Mouse (Mus musculus): ENCODE measurements around the gene Rab3gap2.

Rab3gap2 gene

GRCm38 (mm10) chr1:185226889-185227288, 23.0 kb downstream of the Rab3gap2 start:
- no peak for DNase-seq (ENCODE audit: low spot score in 2 of 2)

GRCm38 (mm10) chr1:185227766-185228165, 23.8 kb downstream of the Rab3gap2 start:
- DNase-seq (ENCODE audit: low spot score in 2 of 2), result no peak

GRCm38 (mm10) chr1:185229406-185230201, 25.7 kb downstream of the Rab3gap2 start:
- DNase-seq (ENCODE audit: low spot score in 2 of 2), result peak in 1 of 2 experiments; percentile 57

GRCm38 (mm10) chr1:185235837-185236236, 31.9 kb downstream of the Rab3gap2 start:
- DNase-seq (ENCODE audit: low spot score in 2 of 2), result no peak

- DNase-seq (ENCODE audit: low spot score in 2 of 2), result no peak
Observed at GRCm38 (mm10) chr1:185236530-185236929, 32.6 kb downstream of the Rab3gap2 start.

- no peak for DNase-seq (ENCODE audit: low spot score in 2 of 2)
Observed at GRCm38 (mm10) chr1:185243013-185243412, 39.1 kb downstream of the Rab3gap2 start.

- no peak for DNase-seq (ENCODE audit: low spot score in 2 of 2)
Observed at GRCm38 (mm10) chr1:185245456-185245855, 41.5 kb downstream of the Rab3gap2 start.

DNA sequence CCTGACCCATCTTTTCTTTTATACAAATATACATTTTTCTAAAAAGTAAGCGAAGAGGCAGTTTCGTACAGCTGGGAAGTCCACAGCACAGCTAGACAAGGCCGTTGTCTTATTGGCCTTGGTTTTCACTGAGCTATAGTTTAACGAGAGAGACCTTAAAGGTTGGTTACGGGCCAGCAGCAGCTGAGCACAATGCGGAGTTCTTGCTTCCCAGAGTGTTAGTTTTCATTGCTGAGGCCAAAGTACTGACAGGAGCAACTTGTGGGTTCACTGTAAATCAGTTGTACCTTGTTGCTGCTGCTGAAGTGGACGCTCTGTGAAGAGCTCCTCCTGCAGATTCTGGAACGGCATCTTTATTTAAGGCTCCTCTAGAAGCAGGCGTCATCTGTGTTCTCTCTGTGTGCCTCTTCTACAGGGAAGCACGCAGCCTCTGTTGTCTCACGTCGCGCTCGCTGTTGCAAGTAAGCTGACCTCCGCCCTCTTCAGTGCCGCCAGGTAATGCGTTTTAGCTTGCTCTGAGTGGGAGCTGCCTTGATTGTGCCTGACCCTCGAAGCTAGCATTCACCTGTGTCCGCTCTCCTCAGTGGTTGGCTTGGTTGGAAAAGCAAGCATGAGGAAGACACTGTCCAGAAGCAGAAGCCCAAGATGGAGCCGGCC, 43.6 kb downstream of the Rab3gap2 start:
- no peak for DNase-seq (ENCODE audit: low spot score in 2 of 2)

DNA sequence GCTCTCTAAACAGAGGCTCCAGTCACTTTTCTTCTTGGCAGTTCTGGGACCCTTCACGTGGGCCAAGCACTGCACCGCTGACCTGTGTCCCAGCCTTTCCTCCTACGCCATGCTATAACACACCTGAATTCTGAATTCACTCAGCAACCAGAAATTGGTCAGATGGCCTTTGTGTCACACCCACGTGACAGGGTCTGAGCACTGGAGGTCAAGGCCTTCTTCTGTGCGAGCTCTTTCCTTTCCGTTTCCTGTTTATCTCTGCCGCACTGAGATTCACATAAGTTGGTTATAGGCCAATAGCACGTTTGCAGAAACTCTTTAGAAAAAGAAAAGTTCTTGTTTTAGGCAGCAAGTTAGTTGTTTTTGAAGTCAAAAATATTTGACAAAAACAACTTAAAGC, 44.8 kb downstream of the Rab3gap2 start:
- no peak for DNase-seq (ENCODE audit: low spot score in 2 of 2)

DNA sequence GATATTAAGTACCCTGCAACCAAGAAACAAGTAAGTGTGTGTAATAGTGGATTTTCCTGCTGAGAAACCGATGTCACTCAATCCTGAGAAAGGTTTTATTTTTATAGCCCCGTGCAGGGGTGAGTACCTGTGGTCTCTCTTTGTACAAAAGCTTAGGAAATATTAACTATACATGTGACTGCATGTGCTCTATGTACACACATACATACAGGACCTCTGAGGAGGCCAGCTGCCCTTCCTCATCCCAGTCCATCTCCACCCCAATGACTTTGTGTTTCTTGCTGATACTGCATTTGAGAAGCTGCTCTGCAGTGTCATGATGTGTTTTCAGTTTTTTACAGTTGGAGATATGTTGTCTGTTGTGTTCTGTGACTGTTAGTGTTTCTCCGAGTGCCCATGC, 48.4 kb downstream of the Rab3gap2 start:
- no peak for DNase-seq (ENCODE audit: low spot score in 2 of 2)

DNA sequence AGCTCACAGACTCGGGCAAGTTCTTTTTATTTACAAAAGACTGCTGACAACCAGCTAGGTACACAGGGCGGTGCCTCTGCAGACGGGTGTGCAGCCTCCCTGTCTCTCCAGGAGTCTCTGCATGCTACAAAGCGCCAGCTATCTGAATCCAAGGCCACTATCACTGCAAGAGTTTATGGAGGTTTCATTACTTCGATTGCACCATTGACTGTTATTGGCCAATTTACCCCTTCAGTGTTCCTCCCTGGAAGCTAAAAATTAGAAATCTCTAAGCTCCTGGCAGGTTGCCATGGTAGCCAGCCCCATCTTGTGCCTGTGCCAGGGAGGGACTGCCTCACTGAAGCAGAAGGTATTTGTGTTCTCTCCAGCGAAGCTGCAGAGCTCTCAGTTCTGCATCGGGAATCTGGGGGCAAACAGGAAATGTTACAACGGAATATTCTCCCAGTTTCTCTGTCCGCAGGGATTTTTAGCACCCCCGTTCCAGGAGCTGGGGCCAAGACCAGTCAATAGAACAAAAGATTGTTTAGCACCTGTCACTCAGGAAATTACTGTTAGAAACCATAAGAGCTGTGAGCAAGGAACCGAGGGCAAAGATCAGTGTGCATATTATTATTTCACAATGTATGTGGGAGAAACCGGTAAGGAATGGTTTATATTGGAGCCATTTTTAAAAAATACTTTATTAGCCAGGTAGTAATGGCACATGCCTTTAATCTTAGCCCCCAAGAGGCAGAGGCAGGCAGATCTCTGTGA, 49.4 kb downstream of the Rab3gap2 start:
- DNase-seq (ENCODE audit: low spot score in 2 of 2), result peak; percentile 42 to 62

DNA sequence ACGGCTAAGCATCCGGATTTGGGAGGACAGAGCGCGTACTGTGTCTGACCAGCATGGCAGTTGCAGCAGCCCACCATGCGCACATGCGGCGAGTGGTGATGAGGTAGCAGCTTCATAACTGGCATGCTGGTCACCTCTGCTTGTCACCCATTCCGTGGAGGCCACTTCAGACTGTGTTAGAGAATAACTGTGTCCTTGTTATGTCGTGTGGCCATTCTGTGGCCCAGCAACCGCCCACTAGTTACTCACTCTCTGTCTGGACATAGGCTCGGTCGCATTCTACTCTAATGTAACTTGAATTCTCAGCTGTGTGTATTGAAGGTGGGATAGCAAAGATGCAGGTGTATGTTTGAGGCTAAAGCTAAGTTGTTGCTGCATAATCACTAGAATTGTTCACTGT, 51.4 kb downstream of the Rab3gap2 start:
- DNase-seq (ENCODE audit: low spot score in 2 of 2), result no peak

DNA sequence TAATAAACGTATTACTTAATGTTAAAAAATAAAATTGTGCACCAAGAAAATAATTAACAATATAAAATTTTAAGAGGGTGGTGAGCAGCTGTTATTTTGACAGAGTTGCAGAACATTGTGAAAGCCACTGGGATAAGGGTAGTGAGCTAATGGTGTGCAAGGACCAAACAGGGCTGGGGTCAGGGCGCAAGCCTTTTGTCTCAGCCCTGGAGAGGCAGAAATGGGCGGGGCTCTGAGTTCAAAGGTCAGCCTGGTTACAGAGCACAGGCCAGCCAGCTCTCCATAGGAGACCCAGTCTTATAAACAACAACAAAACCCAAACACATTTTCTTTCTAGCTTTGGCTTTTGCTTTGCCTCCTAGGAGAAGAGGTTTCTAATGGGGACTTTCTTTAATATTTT, 52.8 kb downstream of the Rab3gap2 start:
- DNase-seq (ENCODE audit: low spot score in 2 of 2), result no peak

DNA sequence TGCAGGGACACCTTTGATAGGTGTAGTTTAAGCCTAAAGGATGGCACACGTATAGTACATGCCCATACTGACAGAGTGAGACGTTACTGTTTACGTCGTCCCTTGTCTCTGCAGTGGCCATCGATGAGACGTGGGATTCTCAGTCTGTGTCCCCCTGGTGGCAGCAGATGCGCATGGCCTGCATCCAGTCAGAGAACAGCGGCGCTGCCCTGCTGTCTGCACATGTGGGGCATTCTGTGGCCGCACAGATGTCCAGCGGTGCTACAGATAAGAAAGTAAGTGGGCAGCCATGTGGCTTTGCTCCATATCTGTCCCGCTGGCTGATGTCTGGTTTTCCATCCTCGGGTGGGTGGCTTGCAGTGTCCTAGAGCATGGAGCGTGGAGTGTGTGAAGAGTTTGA, 58.6 kb downstream of the Rab3gap2 start:
- DNase-seq (ENCODE audit: low spot score in 2 of 2), result no peak

GRCm38 (mm10) chr1:185268675-185269074, 64.8 kb downstream of the Rab3gap2 start:
- DNase-seq (ENCODE audit: low spot score in 2 of 2), result no peak

GRCm38 (mm10) chr1:185270403-185271097, 66.6 kb downstream of the Rab3gap2 start:
- no peak for DNase-seq (ENCODE audit: low spot score in 2 of 2)

DNA sequence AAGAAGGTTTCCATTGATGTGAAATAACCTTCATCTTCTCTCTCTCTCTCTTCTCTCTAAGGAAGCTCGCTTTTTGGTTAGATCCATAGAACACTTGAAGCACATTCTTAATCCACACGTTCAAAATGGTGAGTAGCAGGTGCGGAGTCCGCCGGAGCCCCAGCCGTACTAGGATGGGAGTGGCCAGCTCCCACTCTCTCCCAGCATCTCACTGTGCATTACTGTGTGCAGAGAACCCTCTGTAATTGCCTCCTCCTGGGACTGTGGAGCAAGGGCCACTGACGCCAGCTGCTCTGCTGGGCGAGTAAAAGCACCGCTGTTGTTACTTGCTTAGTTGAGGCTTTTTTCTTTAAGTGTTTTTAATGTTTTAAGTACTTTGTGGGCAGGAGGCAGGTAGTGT, 67.5 kb downstream of the Rab3gap2 start:
- no peak for DNase-seq (ENCODE audit: low spot score in 2 of 2)

DNA sequence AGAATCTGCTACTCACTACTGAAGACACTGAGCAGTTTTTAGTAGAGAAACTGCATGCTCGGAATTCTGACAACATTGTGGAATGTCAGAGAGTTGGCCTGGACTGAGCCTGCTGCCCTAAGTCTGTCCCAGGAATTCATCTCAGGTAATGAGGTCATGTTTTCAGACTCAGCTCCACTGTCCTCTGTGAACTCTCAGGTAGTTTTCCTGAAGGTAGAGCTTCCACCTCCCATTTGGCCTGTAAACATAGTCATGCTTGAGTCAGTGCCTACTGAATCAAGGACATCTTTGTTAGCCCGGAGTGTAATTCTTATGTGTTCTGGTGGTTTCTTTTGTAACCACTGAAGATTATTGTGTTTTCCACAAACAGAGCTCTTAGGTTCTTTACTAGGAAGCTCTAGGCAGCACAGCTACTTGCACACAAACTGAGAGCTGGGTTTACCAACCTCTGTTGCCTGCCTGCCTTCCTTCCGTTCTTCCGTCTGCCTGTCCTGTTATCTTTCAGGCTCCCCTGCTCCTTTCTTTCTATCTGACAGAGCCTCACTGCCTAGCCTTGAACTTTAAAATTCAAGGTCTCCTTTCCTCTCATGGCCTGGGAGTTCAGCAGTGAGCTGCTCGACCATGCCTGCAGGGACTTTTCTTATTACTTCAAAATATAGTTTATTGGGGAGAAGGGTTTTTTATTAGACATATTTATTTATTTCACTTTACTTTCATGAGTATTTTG, 71.1 kb downstream of the Rab3gap2 start:
- no peak for DNase-seq (ENCODE audit: low spot score in 2 of 2)

DNA sequence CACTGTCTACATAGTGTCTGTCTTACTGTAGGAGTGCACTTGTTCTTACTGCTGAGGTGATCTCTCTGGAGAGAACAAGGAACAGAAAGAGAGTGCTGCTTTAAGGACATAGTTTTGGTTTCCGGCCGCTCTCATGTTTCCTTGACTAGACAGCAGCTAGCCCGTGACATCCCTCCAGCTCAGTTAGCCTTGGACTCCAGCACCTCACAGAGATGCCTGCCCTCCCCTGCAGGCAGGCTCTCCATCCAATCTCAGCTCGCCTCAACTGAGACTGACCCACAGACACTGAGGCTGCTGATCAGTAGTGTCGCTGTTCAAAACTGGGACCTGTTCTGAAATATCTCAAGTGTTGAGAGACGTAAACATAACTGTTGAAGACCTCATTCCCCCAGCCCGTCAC, 72.1 kb downstream of the Rab3gap2 start:
- DNase-seq (ENCODE audit: low spot score in 2 of 2), result no peak

DNA sequence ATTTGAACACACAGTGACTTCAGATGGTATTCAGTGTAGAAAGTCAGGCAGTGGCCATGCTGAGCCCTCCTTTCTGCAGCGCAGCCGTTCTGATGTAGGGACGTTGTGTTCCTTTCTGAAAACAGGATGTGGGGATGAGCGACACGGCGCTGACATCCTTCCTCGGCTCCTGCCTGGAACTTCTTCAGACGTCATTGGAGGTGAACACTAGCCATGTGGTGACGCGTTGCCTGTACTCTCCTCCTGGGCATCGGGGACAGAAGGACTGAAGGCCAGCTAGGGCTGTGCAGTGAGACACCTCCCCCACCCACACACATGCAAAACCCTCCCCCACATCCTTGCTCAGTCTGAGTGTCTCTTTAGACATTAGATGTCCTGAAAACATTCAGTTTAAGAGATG, 73.1 kb downstream of the Rab3gap2 start:
- no peak for DNase-seq (ENCODE audit: low spot score in 2 of 2)

- DNase-seq (ENCODE audit: low spot score in 2 of 2), result no peak
Observed at GRCm38 (mm10) chr1:185279288-185279687, 75.4 kb downstream of the Rab3gap2 start.

Measured in left cerebral cortex, adult 9 months (tissue).